Mouse (Mus musculus) liver, embryonic 14.5 days (tissue): ENCODE data around the gene Slc7a10. TPM values are rescaled to one million over a fixed set of nuclear protein-coding genes. Genes with fewer than 3 reads are reported as not detected.

Source experiments
- ATAC-seq: fragments of 200-750 bp; cut with Nextera tagmentation; 2 replicates; pipeline ENCODE4 v1.8.0; 2017; ENCODE audit warnings: moderate number of reproducible peaks, mild to moderate bottlenecking, moderate library complexity; ENCODE audit not compliant: insufficient read depth
- DNase-seq, 3 experiments: peaks; one replicate each; pipeline ENCODE4 v3.0.0-alpha.2; 2012 to 2013; ENCODE audit warnings: low read depth in 3 of 3, low spot score in 3 of 3
- H3K27ac ChIP-seq: fragments of 300-500 bp; sonication (generic); 2 replicates; pipeline ENCODE4 v1.5.1; 2014; ENCODE audit warnings: moderate library complexity, mild to moderate bottlenecking, control low read depth, inconsistent platforms
- H3K27me3 ChIP-seq: fragments of 300-500 bp; sonication (generic); 2 replicates; pipeline ENCODE4 v1.6.1; 2014; ENCODE audit warnings: mild to moderate bottlenecking, low read length, moderate library complexity; ENCODE audit not compliant: control insufficient read depth, insufficient read depth
- H3K36me3 ChIP-seq: fragments of 300-500 bp; sonication (generic); replicated peaks from 2 replicates; pipeline ENCODE4 v1.6.1; 2014; ENCODE audit warnings: low read depth; ENCODE audit not compliant: control insufficient read depth, insufficient read depth
- H3K4me1 ChIP-seq, 2 experiments: fragments of 200-500 bp in 1 of 2; fragments of 300-500 bp in 1 of 2; sonication (generic) in 1 of 2; replicated peaks; 2 replicates each; pipeline ENCODE4 v1.6.1; 2012 to 2014; ENCODE audit warnings: antibody characterized with exemption in 1 of 2, inconsistent platforms in 1 of 2, low read length in 1 of 2; ENCODE audit not compliant: control insufficient read depth in 2 of 2, insufficient read depth in 2 of 2
- H3K4me2 ChIP-seq: fragments of 300-500 bp; sonication (generic); 2 replicates; pipeline ENCODE4 v1.6.1; 2014; ENCODE audit warnings: low read depth, mild to moderate bottlenecking, control low read depth, moderate library complexity
- H3K4me3 ChIP-seq, 2 experiments: fragments of 200-500 bp in 1 of 2; fragments of 300-500 bp in 1 of 2; sonication (generic) in 1 of 2; 2 replicates each; pipeline ENCODE4 v1.5.1; 2012 to 2014; ENCODE audit warnings: low read depth in 2 of 2, low read length in 2 of 2, mild to moderate bottlenecking in 2 of 2, control low read depth in 1 of 2, inconsistent platforms in 1 of 2, moderate library complexity in 1 of 2; ENCODE audit not compliant: insufficient read depth in 1 of 2
- H3K9ac ChIP-seq: fragments of 300-500 bp; sonication (generic); replicated peaks from 2 replicates; pipeline ENCODE4 v1.6.1; 2014; ENCODE audit warnings: mild to moderate bottlenecking, control low read depth, moderate library complexity
- H3K9me3 ChIP-seq: fragments of 300-500 bp; sonication (generic); 2 replicates; pipeline ENCODE4 v1.6.1; 2016; ENCODE audit warnings: low read length, mixed read lengths; ENCODE audit not compliant: control insufficient read depth
- CTCF ChIP-seq: IDR thresholded peaks from 2 replicates; pipeline ENCODE4 v1.5.1; 2016; ENCODE audit warnings: antibody characterized with exemption, low read depth, control low read depth
- EP300 ChIP-seq: IDR thresholded peaks from 2 replicates; pipeline ENCODE4 v1.6.1; 2016; ENCODE audit warnings: antibody characterized with exemption, low read depth
- WGBS: fragments of 180-500 bp; shearing (Covaris S2); extraction: QIAGEN DNeasy Blood & Tissue Kit; methylation state at CpG from one replicate; pipeline ENCODE4 v1.1.7; 2014; ENCODE audit not compliant: insufficient replicate concordance; 5-methylcytosine and 5-hydroxymethylcytosine counted together
- polyA plus RNA-seq, 2 experiments: library from polyadenylated mRNA; depleted of rRNA in 1 of 2; stranded (reverse) in 1 of 2; unstranded in 1 of 2; fragments of >200 nt; fragmentation: Nextera tagmentation in 1 of 2; extraction: Ambion mirVana in 1 of 2; gene quantifications; 2 replicates each; pipeline versions ENCODE4 v1.2.1 to v1.2.3; 2012 to 2014

The Slc7a10 gene
- polyA plus RNA-seq, 2 experiments: 0.22 to 0.29 TPM

GRCm38 (mm10) chr7:35171867-35172382 lies 14.3 kb upstream of the Slc7a10 start:
- Histone ChIP-seq H3K27ac (no peak overlapping the region), H3K4me2 (no peak overlapping the region), H3K27me3 (no peaks in the 10 kb centered on the region), H3K9ac (no peak overlapping the region), H3K4me1 (peaks cover 0 to 3% of the 10 kb centered on the region in 2 experiments; a peak in 2 of 4 replicates), H3K9me3 (no peaks in the 10 kb centered on the region), H3K36me3 (no peaks in the 10 kb centered on the region), H3K4me3 (no peak overlapping the region)
- WGBS: 3% methylated on average over 16 of the region's 16 CpGs
- DNase-seq (peak; percentile 42 to 54 (median 45)), ATAC-seq (peak; percentile 2; the same call in 1 of the 2 replicates)
- no peak for TF ChIP-seq EP300
- TF ChIP-seq CTCF: peak; percentile 69

DNA sequence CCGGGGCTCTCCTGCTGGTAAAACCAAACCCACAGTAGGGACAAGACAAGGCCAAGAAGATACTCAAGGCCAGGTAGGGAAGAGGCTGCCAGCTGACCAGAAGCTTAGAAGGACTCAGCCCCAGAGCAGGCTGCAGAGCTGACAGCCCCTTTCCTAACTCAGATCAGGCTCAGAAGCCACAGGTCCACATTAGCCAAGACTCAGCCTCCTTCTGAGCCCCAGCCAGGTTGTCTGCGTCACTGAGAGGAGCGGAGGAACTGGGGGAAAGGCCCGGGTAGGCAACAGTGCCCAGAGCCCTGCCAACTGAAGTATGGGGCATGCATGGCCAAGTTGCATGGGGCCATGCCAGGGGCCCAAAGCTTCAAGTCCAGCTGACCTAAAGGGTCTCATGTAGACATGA lies 13.7 kb upstream of the Slc7a10 start:
- no peak overlapping the region for H3K9ac ChIP-seq
- no peak for DNase-seq
- H3K36me3 ChIP-seq: no peaks in the 10 kb centered on the region
- ATAC-seq: no peak
- 60% methylated on average over 4 of the region's 4 CpGs for WGBS
- H3K4me2 ChIP-seq: no peak overlapping the region
- no peak for TF ChIP-seq EP300
- no peak for TF ChIP-seq CTCF
- H3K4me1 ChIP-seq: peaks cover 0 to 3% of the 10 kb centered on the region in 2 experiments; a peak in 1 of 4 replicates
- H3K4me3 ChIP-seq: no peak overlapping the region
- H3K27ac ChIP-seq: no peak overlapping the region
- no peaks in the 10 kb centered on the region for H3K27me3 ChIP-seq
- no peaks in the 10 kb centered on the region for H3K9me3 ChIP-seq

- no peaks in the 10 kb centered on the region for H3K9me3 ChIP-seq
- no peak for ATAC-seq
- no peak overlapping the region for H3K4me3 ChIP-seq
- DNase-seq: no peak
- TF ChIP-seq CTCF: no peak
- TF ChIP-seq EP300: no peak
- no peaks in the 10 kb centered on the region for H3K36me3 ChIP-seq
- no peaks in the 10 kb centered on the region for H3K27me3 ChIP-seq
- no peak overlapping the region for H3K27ac ChIP-seq
- H3K4me1 ChIP-seq: no peaks in the 10 kb centered on the region
- WGBS: 23% methylated on average over 4 of the region's 4 CpGs
- H3K9ac ChIP-seq: no peak overlapping the region
- no peak overlapping the region for H3K4me2 ChIP-seq
Observed at GRCm38 (mm10) chr7:35175533-35175932, 10.7 kb upstream of the Slc7a10 start.

GRCm38 (mm10) chr7:35176412-35177381 lies 9.5 kb upstream of the Slc7a10 start:
- Histone ChIP-seq H3K27ac (no peak overlapping the region), H3K36me3 (no peaks in the 10 kb centered on the region), H3K9me3 (no peaks in the 10 kb centered on the region), H3K4me3 (no peak overlapping the region), H3K27me3 (no peaks in the 10 kb centered on the region), H3K9ac (no peak overlapping the region), H3K4me2 (no peak overlapping the region), H3K4me1 (no peaks in the 10 kb centered on the region)
- TF ChIP-seq CTCF: peak; percentile 52
- TF ChIP-seq EP300: no peak
- no peak for ATAC-seq
- WGBS: 37% methylated on average over 18 of the region's 18 CpGs
- DNase-seq: no peak
